Mouse (Mus musculus): ENCODE measurements around the gene Gm20458.

Gene Gm20458

GRCm38 (mm10) chr2:164453047-164453757, 7.6 kb upstream of the Gm20458 start:
- in situ Hi-C loops (cut with MseI, MboI), result no loop called here

DNA sequence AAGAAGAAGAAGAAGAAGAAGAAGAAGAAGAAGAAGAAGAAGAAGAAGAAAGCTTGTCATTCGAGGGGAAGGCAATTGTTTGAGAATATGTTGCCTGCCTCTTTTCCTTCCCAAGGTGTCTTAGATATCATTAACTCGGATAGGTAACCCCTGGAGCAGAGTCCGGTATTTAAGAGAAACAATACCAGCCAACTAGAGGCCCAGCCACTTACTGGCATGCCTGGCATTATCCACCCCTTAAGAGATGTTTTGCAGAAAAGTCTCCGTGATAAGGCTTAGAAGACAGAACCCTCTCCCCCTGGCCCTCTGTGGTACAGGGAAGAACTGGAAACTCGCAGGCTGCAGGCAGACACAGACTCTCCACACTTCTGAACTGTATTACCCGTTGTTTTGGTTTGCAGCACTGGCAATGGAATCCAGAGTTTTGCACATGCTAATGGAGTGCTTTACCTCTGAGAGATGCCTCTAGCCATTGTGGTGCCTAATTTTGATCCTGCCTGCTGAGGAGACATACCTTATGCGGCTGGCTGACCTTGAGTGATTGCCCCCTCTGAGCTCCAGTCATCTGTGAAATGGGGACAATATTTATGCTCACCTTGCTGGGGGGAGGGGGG, 6.8 kb upstream of the Gm20458 start:
- in situ Hi-C loops (cut with MseI, MboI), result no loop called here

- in situ Hi-C loops (cut with MseI, MboI), result no loop called here
Measured at GRCm38 (mm10) chr2:164454846-164455245, 5.9 kb upstream of the Gm20458 start.

DNA sequence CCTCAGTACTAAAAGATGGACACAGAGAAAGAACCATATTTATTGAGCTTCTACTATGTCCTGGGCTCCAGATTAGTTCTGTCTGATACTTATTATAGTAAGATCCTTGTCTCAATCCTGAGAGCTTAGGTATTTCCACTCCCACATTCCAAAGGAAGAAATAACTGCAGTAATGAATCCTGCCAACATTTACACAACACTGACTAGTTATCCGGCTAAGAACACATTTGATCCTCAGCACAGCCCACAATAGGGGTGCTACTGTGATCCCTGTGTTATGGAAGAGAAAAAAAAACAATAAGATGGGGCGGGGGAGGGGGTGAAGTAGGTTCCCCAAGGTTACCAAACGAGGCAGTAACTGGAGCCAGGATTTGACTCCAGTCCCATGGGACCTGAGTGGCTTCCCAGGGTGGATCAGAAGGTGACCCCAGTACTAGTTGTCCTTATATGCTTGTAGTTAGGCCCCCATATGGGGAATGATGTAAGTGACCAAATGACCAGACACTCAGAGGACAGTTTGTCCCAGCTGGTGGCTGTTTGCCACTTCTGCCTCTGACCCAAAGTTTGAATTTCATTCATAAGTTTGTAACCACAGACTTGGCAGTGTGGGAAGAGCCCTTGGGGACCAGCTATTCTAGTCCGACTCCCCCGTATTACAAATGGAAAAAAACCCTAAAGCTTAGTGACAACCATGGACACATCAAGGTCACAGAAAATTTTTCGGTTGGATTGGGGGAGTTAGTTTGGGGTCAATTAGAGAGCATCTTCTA, 5.2 kb upstream of the Gm20458 start:
- in situ Hi-C loops (cut with MseI, MboI), result no loop called here

- in situ Hi-C loops (cut with MseI, MboI), result no loop called here
Measured at GRCm38 (mm10) chr2:164456413-164456812, 4.4 kb upstream of the Gm20458 start.

DNA sequence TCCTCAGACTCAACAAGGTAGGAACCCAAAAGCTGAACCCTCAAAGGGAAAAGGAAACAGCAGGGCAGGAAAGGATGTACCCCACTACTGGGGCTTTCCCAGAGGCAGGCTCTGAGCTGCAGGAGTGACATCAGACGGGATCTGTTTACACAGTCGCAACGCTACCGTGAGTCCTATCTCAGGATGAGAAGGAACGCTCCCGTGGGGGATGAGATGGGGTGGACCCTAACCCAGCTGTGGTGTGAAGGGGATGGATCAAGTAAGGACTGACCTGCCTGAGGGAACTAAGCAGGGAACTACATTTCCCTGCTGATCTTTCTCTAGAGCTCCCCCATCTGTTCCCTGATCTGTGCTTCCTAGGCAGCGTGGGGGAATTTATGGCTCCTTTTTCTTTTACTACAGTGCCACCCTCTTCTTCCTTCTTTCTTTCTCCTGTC, 3.9 kb upstream of the Gm20458 start, which contains the start of gene Sys1:
Gene Sys1 (plus strand): TSS at position 101 of the 437 bp plus-strand sequence.
- in situ Hi-C loops (cut with MseI, MboI), result no loop called here

GRCm38 (mm10) chr2:164457942-164458341, 2.8 kb upstream of the Gm20458 start:
- in situ Hi-C loops (cut with MseI, MboI), result no loop called here

GRCm38 (mm10) chr2:164458535-164458934, 2.2 kb upstream of the Gm20458 start:
- in situ Hi-C loops (cut with MseI, MboI), result no loop called here

- in situ Hi-C loops (cut with MseI, MboI), result no loop called here
Measured at GRCm38 (mm10) chr2:164465161-164465560, 4.4 kb downstream of the Gm20458 start.

DNA sequence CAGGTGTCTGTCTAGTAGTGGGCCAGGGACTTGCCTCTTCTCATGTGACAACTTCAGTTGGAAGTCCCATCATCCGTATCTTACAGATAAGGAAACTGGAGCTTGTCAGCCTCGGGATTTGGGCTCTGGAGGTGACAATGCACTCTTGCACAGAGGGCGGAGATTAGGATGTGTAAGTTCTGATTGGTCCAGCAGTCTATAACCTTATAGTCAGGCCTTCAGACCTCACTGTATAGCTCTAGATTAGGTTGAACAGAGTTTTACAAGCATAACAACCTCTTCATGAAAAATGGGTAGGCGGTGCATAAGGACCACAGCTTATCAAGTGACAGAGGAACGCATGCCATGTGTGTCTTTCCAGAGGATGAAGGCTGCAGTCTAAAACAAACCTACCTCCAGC, 6.0 kb downstream of the Gm20458 start:
- in situ Hi-C loops (cut with MseI, MboI), result no loop called here

DNA sequence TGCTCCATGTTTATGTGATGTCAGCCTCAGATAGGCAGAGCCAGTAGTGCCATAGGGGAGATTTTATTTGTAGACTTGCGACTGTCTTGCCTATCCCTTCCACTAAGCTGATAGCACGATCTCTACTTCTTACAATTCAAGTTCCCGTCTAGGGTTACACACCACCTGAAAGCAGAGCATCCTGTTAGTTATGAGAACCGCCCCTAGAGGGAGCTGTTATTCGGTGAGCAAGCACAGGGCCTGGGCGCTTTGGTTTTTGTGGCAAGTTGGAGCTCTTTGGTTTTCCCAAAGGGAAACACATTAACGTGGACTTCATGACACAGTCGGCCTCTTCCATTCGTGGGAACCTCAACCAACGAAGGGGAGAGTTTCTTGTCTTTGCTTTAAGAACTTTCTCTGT, 9.5 kb downstream of the Gm20458 start:
- in situ Hi-C loops (cut with MseI, MboI), result no loop called here

DNA sequence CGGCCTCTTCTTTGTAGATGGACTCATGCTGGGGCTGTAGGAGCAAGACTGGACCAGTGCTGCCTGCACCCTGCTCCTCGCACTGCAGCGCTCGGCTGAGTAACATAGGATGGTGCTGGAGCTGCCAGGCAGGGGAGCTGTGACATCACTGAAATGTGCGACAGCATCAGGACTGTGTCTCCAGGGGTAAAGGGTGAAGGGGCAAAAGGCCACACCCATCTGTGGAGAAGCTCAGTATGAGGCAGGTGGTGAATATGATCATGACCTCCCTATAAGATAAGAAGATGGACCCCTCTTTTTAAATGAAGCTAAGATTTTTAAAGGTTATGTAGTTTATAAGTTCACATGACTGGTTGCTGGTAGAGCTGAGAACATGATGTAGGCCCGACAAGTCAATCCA, 12.9 kb downstream of the Gm20458 start, which contains the start of gene Trp53tg5:
Gene Trp53tg5 (minus strand): TSS at position 101 of the 400 bp plus-strand sequence.
- in situ Hi-C loops (cut with MseI, MboI), result no loop called here

- in situ Hi-C loops (cut with MseI, MboI), result no loop called here
Measured at GRCm38 (mm10) chr2:164485681-164486257, 25.0 kb downstream of the Gm20458 start, which contains the start of gene Dbndd2. Dbndd2 (plus strand) TSS chr2:164486106.

DNA sequence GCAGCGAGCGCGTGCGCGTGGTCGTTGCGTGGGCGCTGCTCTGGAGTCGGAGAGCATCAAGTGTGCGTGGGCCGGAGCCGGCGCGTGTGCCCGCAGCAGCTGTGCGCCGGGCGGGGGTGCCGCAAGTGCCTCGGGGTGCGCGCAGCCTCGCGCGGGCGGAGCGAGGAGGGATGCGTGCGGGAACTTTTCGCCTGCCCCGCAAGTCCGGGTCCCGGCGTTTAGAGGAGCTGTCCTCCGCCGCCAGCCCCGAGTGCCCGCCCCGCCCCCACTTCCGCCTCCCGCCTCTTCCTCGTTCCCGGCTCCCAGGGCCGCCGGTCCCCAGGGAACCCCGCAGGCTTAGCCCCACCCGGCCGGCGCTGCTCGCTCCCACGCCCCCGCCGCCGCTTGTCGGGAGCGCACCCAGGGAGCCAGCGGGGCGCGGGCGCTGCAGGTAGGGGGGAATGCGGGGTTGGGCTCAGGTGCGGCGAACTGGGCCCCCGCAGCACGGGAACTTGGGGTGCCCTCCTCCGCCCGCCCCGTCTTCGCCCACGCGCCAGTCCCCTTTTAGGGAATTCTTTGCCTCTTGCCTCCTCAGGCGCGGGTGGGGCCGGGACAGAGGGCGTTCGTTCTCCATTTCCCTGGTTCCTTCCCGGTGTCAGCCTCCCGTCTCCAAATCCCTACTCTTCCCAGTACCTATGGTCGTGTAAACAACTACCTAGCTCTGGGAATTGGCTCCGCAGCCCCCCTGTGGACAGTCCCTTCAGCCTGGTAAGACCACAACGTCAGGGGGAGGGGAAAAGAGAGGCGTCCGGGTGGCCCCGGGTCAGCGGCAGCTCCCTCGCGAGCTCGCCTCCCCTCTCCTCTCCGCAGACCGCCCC, 25.7 kb downstream of the Gm20458 start:
- in situ Hi-C loops (cut with MseI, MboI), result no loop called here

GRCm38 (mm10) chr2:164487115-164487527, 26.4 kb downstream of the Gm20458 start:
- in situ Hi-C loops (cut with MseI, MboI), result no loop called here

GRCm38 (mm10) chr2:164487812-164488211, 27.0 kb downstream of the Gm20458 start:
- in situ Hi-C loops (cut with MseI, MboI), result no loop called here

DNA sequence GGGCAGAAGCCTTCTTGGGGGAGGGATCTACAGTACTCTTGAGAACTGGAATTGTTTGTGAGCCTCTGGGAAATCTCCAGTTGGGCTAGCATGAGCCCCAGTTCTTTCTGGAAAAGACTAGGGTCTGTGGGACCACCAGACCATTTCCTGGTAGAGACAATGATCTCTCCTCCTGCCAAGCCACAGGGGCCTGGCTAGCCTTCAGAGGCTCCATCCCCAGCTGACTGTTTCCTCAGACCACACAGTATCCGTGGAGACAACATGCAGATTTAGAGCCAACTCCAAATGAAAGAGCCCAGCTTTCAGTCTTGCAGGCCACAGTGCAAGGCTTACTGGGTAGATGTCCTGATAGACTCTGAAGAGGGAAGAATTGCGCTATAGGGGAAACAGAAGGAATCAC, 33.4 kb downstream of the Gm20458 start:
- in situ Hi-C loops (cut with MseI, MboI), result no loop called here

- in situ Hi-C loops (cut with MseI, MboI), result no loop called here
Measured at GRCm38 (mm10) chr2:164496331-164496730, 35.6 kb downstream of the Gm20458 start.

- in situ Hi-C loops (cut with MseI, MboI), result no loop called here
Measured at GRCm38 (mm10) chr2:164496847-164497690, 36.3 kb downstream of the Gm20458 start, which contains the start of gene Pigt. Pigt (plus strand) TSS chr2:164497520.

DNA sequence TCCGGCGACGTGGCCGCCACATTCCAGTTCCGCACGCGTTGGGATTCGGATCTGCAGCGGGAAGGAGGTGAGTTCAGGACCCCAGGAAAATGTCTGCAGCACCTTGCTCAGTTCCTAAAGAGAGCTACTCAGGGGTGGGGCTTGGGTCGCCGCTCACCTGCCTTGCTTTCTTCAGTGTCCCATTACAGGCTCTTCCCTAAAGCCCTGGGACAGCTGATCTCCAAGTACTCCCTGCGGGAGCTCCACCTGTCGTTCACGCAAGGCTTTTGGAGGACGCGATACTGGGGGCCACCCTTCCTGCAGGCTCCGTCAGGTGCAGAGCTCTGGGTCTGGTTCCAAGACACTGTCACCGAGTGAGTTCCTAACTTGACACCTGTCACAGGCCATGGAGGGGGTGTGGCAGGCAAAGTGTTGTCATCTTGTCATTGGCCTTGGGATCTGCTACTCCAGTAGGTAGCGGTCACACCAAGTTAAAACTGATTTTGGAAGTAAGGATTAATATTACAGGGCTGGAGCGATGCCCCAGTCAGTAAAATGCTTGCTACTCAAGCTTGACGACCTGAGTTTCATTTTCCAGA, 37.0 kb downstream of the Gm20458 start:
- in situ Hi-C loops (cut with MseI, MboI), result no loop called here
